Mouse (Mus musculus) lung, postnatal 14 days (tissue): ENCODE measurements at regions not wholly inside any gene's neighbourhood (a gene's known extent, or its start where the extent isn't known, plus 50 kb on each side); places are given as distances from the start of the nearest gene placed in this dataset.

Experiments
- DNase-seq: peaks from one replicate; pipeline ENCODE4 v3.0.0; 2021

DNA sequence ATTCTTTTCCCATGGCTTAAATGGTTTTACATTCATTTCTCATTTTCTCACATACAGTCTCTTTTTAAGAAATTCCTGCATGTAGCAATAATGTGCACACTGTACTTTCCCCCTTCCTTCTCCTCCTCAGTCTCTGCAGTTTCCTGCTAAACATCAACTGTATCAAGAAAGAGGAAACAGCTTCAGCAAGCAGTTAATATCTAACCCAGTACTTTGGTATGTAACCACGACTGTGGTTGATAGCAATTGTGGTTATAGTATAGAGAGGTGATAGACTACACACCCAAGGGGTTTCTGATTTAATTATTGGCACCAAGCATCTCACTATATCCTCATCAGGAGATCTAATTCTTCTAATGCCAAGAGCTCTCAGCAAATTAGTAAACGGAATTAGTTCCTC, 52.8 kb upstream of the Eci2 start:
- DNase-seq, result no peak

DNA sequence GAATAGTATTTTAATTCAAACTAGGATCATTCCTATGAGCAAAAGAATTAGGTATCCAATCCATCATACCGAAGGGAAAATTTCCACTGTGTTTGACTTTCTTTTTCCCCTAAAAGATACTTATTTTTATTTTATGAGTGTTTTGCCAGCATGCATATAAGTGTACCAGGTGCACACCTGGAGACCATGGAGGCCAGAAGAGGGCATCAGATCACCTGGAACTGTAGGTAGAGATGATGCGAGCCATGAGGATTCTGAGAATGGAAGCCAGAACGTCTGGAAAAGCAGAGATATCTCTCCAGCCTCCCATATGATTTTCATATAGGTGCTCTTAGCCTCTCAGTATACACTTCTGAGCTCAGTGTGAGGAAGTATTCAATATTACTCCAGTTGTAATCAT, 58.5 kb upstream of the Eci2 start:
- no peak for DNase-seq

- DNase-seq, result peak; percentile 6
Observed at GRCm38 (mm10) chr13:35087246-35088040, 60.5 kb upstream of the Eci2 start.

DNA sequence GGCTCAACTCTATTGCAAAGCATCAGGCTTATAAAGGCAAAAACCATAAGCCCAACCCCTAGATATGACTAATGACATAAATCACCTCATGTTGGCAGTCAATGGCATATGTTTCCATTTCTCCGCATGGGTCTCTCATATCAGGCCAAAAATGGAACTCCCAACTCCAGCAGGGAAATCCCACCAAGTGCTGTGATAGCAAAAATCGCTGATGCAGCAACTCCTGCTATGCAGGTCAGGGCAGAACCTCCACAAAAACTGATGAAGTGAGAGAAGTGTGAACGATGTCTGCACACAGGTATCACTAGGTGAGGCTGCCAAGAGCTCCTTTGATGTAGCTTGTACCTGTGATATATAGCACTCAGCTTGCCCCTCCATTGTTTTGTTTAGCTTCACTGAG, 64.3 kb upstream of the Eci2 start:
- no peak for DNase-seq

DNA sequence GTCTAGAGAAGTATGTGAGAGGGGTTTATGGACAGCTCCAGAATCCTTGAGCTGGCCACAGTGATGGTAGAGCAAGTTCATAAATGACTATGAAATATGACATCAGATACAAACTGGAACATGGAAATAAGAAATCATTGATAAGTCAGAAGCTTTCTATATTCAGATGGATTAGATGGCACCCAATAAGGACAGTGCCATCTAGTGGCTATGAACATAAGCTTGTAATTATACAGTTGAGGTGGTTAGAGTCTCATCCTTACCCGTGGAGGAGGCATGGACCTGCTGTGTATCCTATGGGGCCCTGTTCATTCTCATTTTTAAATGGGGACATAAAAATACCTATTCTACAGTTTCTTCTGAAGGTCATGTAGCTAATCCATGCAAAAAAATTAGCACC, 92.9 kb upstream of the Eci2 start:
- no peak for DNase-seq

GRCm38 (mm10) chr13:35129475-35129874, 102.6 kb upstream of the Eci2 start:
- no peak for DNase-seq

DNA sequence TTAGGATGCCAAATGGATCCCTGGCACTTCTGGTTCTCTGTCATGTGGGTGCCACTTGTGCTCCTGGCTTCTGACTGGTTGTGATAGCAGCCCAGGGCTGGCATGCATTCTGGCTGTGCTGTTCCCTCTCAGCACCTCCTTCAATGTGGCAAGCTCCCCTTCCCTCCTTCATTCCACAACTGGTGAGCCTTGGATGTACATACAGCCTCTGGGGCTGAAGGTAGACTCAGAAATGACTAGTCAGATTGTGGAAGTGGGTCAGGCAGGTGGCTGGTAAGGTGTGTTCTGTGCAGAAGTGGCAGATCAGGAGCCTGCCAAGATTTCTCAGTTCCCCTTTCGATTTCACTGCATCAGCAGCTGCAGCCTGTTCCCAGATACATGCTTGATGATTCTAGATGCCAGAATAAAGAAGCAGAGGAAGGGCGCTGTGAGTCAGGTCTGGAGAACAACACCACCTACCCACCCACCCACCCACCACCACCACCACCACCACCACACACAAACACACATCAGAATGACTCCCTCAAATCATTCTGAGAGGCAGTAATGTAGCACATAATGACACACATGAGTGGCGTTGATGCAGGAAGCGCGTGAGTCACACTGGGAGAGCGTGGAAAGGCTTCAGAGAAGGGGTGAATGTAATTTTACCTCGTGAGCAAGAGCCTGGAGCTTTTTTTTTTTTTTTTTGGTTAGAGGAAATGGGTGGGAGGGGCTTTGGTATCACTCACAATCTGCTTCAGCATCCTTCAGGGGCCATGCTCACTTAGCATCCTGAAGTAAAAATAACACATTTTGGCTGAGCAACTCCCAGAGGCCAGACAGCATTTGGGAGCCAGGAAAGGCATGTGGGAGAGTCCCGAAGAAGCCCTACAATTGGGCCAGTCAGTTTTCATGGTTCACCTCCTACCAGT, 104.6 kb upstream of the Eci2 start:
- DNase-seq, result no peak

- no peak for DNase-seq
Observed at GRCm38 (mm10) chr13:35151629-35152028, 124.7 kb upstream of the Eci2 start.

DNA sequence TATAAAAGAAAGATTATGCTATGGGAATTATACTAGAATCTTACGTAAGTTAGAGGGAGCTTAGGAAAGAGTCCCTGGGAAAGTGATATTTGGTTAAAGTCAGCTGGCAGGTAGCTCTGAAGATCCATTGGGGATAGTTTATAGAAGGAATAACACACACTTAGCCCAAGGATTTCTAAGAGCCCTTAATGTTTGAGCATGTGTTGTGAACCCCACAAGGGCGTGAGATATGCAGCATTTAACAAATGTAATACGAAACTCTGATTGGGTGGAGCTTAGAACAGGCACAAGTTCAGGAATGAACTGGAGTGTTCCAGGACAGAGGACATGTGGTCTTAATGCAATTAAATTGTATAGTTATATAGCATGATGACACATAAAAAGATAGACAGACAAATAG, 132.6 kb upstream of the Eci2 start:
- no peak for DNase-seq

DNA sequence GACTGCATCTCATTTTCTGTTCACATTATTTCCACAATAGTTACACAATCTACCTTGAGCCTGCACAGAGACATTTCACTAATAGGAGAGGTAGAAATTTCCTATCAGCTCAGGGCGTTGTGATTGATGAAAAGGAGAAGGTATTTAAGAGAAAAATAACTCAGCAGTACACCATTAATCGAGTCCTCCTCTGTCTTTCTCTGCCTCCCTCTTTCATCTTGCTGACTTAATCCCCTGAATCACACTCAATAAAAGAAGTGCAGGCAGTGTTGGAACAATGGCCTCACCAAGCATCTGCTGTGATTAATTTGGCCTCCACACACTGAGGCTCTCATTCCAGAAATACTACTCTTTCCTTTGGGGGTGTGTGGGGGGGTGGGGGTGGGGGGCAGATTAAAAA, 133.9 kb upstream of the Eci2 start:
- no peak for DNase-seq

GRCm38 (mm10) chr13:35166080-35166479, 139.2 kb upstream of the Eci2 start:
- DNase-seq, result peak; percentile 14

- DNase-seq, result no peak
Observed at GRCm38 (mm10) chr13:35166831-35167541, 140.1 kb upstream of the Eci2 start.

DNA sequence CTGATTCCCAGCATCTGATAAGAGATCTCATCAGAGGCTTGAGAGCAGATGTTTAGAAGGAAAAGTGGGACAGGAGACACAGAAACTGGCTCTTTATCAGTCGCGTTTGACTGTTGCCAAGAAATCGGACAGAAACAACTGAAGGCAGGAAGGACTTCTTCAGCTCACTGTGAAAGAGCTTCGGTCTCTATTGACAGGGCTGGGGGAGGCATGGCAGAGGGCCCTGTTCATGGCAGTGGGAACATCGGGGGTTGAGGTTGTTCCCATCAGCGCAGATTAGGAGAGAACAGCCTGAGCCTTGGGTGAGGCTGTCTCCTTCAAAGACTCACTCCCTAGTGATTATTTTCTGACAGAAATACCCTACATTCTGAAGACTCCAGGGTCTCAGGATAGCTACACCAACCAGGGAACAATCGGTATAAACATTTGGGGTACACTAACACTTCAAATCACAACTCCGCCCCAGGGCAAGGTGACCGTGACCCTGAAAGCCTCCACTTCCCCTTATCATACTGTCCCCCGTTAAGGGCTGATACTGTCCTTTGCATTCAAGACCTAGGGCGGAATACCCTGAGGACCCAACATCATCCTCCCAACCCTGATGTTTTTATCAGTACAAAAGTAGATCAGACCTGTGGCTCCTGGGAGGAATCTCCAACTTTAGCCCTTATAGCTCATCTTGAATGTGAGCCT, 144.8 kb upstream of the Eci2 start:
- no peak for DNase-seq

GRCm38 (mm10) chr13:35173522-35173921, 146.6 kb upstream of the Eci2 start:
- no peak for DNase-seq

DNA sequence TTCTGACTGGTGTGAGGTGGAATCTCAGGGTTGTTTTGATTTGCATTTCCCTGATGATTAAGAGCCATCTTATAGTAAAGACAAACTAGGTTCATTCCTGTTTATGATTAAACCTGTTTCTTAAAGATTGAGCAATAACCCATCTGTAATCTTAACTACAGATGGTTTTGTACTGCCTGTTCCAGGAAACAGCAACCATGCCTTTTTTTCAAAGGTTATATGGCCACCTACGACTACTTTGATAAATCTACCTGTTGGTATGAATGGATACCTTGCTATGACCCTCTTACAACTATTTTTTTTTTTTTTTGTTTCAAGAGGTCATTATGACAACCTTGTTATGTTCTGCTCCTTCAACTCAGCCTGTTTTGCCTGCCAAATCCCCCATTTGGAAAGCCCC, 148.7 kb upstream of the Eci2 start:
- DNase-seq, result no peak

DNA sequence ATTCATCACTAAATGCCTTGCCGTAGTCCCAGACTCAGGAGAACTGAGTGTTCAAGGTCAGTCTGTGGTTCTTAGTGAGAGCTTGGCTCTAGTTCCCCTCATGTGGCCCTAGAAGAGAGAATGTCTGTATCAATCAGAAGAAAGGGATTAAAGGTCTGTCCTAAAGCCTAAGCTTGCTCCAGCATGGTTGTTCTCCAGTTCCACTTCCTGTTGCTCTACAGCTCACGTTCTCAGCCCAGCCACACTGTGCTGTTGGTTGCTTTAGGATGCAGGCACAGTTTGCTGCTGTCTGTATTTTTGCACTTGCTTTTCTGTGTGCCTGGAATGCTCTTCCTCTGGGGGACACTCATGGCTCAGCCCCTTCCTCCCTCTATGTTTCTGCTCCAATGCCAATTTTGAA, 150.4 kb upstream of the Eci2 start:
- DNase-seq, result no peak

DNA sequence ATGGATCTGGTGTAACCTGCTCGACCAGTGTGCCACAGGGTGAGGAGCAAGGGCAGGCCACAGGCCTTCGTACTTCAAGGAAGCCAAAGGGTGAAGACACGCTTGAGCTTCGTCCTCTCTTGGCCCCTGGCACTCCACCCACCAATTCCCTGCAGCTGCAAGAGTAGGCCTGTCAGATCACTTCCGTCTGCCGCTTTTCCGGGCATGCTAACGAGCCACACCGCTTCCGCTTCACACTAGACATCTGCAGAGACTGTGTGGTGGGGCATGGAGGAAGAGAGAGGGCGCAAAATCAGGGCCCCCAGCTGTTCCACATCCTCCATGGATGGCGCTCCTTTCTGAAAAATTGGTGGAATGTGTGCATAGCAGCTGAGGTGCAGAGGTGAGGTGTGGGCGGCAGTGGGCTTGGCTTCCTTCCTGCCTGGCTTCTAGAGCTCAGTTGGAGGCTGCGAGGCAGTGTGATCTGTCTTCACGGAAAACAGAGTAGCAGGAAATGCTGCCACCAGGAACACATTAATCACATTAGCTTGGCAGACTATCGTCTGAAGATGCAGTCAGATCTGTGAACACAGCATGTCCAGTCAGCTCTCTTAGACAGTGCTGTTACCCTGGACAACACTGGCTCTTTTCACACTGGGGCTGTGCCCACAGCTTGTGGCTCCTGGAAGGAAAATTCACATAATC, 162.3 kb upstream of the Eci2 start:
- peak; percentile 45 for DNase-seq

DNA sequence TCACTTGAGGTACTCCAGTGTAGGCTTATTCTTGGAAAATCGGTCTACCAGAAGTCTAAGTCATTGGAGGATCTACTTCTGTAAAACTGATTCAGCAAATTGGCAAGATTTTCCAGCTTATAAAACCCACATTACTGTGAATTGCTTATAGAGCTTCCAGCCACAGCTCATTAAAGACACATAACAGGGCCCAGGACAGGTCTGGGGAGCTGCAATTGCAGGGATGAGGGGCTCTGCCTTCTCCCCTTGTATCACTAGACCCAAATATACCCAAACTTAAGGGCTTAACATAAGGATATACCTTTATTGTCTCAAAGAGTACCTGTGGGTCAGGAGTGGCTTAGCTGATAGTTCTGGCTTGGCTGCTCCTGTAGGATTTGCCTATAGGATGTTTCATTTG, 175.2 kb upstream of the Eci2 start:
- no peak for DNase-seq

DNA sequence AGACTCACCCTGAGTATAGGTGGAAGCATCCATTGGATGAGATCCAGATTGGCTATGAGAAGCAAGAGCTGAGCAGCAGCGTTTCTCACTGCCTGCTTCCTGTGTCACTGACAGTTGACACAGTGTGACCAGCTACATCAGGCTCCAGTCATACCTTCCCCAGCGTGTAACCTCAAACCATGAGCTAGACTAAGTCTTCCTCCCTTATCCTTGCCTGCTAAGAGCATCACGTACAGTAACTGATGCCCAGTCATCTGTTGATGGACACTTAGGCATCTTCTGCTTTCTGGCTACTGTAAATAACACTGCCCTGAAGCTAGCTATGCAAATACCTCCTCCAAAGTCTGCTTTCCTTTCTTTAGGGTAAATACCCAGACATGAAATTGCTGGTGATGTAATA, 181.4 kb upstream of the Eci2 start:
- no peak for DNase-seq

GRCm38 (mm10) chr13:35209551-35209950, 182.7 kb upstream of the Eci2 start:
- peak; percentile 3 for DNase-seq

DNA sequence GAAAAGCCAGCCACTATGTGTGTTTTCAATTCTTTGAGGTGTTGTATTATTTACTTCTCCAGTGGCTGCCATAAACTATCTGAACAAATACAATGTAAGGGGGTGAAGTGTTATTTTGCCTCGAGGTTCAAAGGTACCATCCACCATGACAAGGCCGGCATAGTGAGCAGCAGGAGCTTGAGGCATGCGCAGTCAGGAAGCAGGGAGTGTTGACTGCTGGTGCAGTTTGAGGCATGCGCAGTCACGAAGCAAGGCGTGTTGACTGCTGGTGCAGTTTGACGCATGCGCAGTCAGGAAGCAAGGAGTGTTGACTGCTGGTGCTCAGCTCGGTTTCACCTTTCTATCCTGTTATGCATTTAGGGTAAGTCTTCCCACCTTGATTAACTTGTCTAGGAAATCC, 184.9 kb upstream of the Eci2 start:
- DNase-seq, result no peak

DNA sequence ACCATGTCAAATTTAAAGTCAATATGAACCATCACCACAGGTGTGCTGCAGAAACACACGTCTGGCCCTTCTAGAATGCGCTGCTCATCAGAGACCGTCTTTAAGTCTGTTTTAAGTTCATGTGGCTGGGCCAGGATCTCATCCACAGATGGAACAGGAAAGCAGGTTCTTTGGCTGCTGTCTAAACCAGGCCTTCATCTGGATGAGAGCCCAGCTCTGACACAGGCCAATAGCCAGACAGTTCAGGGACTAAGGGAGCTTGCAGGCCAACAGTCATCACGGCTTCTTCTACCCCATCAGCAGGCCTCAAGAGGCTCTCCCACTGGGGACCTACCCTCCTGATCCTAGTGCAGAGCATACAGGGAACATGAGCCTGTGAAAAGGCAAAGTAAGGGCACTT, 185.4 kb upstream of the Eci2 start:
- no peak for DNase-seq
